Mouse (Mus musculus) lung, postnatal 4 days (tissue): ENCODE results near the gene Erich3.

Experiments used
- DNase-seq, 2 experiments: peaks; one replicate each; pipeline ENCODE4 v3.0.0; 2021

Erich3 gene

DNA sequence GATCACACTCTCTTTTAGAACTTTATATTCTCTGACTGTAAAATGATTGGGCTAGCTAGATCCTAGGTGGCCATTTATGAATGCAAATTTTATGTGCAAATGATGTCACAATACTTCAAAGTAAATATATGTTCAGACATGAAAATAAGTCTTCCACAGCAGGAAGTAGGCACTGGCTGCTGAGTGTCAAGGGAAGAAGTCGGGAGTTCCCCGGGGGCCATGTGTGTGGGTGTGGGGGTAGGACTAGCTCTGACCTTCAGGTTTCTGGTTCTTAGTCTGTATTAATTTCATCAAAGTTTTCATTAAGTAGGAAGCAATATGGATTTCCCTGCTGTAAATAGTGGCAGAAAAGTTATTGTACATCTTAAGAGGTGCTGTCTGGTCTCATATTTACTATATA lies 20.0 kb downstream of the Erich3 start:
- no peak for DNase-seq

DNA sequence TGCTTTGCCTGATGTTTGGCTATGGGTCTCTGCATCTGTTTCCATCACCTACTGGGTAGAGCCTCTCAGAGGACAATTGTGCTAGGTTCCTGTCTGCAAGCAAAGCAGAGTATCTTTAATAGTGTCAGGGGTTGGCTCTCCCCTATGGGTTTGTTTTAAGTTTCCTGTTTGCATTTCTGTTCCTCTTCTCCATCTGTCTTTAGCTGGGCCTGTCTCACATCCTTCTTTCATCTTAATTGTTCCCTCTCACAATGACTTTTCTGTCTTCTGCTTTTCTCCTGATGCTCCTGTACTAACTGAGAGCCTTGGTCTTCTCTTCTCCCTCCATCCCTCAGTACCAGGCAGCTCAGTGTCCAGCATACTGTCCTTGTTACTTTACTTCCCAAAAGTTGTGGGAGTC lies 26.6 kb downstream of the Erich3 start:
- DNase-seq, result no peak

DNA sequence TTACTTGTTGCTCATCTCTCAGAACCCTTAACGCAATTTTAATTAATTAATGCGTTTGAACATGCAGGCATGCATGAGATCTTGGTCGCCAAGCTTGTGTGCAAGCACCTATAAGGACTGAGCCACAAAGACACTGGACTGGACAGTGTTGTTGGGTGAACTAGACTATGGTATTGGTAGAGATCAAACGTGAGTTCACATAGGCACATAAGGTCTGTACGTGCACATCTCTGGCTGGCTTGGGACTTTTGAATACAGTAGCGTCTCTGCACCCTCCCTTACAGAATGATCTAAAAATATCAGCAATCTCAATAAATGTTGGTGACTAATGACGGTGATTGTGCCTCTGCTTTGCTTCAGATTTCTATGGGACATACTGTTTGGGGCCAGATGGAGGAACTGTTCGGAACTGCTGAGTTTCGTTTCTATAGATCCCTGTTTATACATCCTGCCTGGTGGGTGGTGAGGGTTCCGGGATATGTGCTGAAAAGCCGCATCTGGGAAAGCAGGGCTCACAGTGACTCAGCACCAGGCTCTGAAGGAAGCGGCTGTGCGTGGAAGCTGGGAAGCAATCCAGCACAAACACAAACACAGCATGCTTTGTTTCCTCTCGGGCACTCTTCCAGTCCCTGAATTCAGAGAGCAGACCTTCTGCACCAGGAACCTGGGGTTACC lies 28.4 kb downstream of the Erich3 start:
- DNase-seq, result peak; percentile 68 to 80

DNA sequence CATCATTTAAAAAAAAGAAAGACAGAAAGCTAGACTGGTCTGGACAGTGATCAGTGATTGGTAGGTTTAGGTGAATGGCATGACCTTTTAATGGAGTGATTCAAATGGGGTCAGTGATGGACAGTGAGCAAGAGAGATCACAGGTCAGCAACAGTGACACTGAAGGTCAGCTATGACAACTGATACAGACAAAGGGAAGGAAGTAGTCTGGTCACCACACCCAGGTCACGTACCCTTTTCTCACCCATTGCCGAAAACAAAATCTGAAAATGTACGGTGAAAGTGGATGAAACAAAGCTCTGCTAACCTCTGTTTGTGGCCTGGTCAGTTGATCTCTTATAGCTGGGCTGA lies 28.9 kb downstream of the Erich3 start:
- no peak for DNase-seq

DNA sequence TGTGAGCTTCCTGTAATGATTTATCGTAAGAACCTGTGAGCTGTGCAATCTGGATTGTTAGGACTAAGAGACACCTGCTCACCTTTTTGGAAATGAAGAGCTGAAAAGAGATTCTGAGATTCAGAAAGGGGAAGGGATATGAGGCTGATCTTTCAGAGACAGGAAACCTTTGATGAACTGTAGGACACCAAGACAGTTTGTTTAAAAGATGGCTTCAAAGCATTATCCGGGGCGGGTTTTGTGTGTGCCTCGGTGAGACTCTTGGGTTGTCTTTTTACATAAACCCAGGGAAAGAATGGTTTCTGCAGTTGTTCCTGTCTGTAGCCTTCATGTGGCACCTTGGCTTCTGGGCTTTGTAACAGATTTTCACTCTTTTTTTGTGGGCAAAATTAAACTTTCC lies 30.2 kb downstream of the Erich3 start:
- no peak for DNase-seq

DNA sequence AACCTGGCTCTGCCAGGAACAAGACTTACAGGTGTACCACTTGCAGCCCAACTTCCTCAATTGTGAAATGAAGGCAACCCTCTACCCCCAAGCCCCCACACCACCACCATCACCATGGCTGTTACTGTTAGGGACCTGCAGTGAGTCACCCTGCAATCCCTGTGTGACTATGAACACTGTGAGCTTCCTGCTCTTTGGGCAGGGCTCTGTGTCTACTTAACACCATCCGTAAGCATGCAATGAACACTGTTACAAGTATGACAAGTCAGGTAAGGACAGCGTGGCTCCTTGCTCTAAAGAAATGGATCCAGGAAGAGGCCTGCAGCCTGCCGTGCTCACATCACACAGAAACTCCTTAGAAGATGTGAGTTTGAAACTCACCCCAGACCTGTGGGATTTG lies 33.0 kb downstream of the Erich3 start:
- DNase-seq, result no peak

DNA sequence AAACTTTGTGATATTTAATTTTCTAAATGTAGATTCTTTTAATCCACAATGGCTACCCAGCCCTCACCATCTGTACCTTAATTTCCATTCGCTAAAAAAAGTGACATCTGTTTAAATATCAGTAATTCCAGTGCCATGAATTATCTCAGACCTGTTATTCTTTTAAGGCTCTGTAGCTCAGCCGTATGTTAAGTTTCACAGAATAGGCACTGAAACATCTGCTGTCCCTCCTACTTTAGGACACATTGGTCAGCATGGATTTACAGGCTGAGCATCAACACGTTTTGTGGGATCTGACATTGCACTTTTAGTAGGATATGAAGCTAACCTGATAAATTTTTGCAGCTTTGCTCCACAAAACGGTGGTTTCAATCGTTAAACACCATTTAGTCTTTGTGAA lies 35.2 kb downstream of the Erich3 start:
- no peak for DNase-seq

DNA sequence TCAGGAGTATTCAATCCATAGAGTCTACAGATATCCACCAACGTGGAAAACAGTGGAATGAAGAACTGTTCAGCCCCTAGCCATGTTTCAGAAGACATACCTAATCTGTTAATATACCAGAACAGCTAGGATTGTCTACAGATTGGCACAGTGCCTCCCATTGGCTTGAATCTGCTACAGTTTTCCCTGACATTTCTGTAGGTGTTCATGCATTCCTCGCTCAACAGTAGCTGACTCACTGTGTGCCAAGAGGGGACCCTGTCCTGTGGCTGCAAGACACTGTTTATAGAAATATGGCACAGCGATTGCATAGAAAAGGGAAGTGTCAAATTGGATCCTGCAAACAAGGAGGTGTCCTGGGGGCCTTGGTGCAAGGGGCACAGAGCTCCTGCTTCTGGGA lies 36.6 kb downstream of the Erich3 start:
- DNase-seq, result no peak

DNA sequence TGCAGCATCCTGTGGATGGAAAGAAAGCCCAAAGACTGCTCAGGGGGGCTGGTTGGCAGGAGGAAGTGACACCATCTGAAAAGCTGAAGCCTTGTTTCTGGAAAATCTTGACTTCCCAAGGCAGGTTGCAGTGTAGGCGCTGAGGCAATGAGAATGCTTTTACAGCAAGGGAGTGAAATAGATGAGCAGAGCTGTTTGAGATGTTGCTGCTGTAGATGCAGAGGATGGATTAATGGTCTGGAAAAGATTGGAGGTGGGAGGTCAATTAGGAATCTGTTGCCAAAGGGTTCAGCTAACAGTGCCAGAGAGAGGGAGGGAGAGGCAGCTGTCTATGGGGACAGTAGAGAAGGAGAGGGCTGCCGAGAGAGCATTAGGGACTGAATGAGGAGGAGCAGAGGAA lies 37.1 kb downstream of the Erich3 start:
- DNase-seq, result no peak

DNA sequence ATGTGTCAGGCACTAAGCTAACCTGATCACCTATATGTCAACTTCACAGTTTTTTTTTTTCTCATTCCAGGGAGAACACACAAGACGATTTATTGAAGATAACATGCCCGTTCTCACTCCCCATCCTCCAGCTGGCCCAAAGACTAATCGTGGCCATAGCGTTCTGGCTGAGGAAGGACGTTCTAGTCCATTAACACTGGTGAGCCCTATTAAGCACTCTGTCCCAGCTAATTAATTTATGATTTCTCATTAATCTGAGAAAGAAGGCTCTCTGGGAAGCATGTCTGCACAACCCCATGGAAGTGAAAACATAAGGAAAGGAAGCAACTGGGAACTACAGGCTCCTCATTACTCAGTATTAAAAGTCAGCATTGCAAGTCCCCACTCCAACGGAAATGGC lies 41.1 kb downstream of the Erich3 start:
- DNase-seq, result no peak

DNA sequence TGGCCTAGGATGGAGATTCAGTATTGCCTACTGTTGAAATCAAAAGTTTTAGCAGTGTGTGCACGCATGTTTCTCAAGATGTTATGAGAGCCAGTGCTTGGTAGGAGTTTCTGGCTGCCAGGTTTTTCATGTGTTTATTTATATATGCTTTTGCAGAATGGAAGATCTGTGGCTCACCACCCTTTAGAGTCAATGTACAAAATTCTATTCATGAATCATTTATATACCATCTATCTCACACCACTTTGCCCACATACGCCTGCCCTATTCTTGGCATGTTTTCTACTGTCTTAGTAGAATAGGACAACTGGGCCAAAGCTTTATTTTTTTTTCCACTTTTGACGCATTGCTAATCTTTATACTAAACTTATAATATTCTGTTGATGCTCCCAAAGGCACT lies 44.5 kb downstream of the Erich3 start:
- no peak for DNase-seq

DNA sequence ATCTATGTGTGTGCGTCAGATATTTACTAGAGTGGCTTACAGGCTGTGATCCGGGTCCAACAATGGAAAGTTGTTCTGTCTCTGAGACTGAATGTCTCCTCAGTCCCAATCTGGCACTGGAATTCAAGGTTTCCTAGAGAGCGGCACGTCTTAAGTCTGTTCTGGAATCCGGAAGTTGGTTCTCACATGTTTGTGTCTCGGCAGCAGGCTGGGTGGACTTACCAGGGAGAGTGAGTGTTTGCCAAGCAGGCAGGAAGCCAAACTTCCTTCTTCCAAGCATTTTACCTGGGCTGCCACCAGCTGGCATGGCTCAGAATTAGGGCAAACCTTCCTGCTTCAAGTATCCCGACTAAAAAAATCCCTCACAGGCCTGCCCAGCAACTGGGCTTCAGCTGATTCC lies 59.5 kb downstream of the Erich3 start:
- DNase-seq, result peak; percentile 67 to 77

DNA sequence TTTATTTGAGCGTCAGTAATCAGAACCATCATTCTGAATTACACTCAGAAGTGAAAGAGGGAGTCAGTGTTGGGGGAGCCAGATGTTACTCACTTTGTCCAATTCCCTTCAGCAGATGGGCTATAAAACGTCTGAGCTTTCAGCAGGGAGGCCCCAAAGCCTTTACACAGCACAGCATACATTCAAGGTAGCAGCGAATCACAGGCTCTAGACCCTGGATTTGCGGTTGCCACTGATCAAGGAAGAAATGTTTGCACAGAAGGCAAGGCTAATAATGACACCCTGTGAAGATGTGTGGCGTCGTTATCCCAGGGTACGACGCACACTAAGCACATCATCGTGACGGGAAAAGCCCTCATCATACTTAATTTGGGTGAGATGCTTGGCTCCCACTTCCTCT lies 67.8 kb downstream of the Erich3 start:
- no peak for DNase-seq

DNA sequence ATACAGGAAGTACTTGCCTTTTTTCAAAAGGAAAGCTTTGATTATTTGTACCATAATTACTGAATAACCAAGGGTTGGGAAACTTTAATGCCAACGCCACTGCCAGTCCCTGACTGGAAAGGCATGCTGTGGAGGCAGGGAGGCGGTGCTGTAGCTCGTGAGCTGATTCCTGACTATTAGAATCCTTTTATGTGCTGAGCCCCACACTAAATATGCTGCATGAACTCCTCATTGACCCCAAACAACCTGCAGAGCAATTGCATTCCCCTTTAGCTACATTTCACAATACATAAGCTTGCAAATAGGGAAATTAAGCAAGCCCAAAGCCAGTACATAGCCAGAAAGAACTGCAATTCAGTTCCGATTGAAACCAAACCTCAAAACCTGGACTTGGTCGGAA lies 77.8 kb downstream of the Erich3 start:
- no peak for DNase-seq

DNA sequence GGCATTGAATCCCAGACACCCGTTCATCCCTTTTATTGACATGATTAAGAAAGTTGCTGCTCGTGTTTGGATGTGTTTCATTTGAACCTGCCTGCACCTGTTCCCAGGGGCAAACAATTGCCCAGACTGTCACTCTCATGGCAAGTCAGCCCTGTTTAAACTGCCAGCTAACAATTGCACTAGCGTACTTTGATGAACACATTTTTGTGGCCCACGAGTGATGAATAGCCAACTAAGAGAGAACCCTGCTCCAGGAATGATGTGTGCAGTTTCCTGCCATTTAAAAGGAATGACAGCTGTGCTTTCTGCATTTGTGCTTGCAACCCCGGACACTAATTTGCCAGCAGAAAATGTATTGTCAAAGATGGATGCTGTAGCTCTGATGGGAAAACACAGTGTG lies 79.3 kb downstream of the Erich3 start:
- no peak for DNase-seq

DNA sequence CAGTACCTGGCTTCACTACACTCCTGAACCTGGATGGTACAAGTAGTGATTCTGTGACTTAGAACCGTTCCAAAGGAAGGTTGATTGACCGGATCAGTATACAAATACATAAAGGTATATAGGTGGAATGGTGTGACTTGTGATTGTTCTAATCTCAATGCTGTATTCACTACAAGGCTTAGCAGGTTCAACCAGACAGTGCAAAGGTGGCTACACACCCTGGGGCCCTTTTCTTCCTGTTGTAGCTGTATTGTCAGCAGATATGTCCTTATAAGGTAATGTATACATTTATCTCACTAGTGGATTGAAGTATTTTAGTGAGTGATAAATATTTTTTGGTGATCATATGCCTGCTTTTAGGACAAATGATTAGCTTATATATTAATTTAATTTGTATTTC lies 80.7 kb downstream of the Erich3 start:
- DNase-seq, result no peak

DNA sequence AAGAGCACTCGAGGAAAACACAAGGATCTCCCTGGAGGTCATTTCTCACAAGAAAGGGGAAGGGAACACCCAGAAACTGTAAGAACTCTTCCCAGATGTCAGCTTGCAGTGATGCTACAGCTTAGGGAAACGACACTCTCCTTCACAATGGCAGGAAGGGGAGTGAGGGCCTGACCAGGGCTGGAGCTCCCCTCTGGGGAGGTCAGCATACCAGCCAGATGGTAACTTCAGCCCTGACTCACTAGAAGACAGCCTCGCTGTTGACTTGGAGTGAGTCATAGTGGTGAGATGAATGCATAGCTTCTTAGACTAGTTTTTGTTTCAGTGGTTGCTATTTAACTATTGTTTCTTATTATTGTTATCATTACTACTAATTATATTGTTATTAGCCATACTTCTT lies 90.8 kb downstream of the Erich3 start:
- no peak for DNase-seq

DNA sequence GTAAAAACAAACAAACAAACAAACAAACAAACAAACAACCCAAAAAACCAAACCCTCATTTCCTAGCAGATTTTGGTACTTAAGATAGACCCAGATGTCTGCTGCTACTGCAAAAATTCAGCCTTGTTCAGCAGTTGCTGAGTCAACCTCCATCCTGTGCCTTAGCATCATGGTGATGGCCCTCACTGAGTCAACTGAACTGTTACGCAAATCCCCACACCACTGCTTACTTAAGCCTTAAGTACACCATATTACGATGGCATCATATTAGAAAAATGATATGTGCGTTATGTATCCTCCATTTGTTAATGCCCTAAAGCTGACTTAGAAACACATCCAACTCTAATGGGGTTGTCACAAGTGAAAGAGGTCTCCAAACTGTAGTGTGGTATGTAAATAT lies 91.6 kb downstream of the Erich3 start:
- DNase-seq, result no peak

DNA sequence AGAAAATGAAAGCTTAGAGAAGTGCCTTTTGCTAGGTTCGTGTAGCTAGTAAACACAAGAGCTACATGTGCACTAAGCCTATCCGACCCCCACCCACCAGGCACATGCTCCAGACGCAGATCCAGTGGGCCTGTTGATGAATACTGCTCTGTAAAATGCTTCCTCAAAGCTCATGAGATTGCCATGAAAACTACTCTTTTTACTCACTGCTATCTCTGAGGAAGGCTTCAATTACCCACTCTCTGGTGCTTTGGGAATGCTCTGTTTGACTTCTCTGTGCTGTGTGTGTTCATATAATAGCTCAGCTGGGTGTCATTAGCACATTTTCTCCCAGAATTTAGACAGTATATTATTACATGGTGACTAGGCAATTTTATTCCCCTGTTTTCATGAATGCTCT lies 94.4 kb downstream of the Erich3 start:
- DNase-seq, result no peak

DNA sequence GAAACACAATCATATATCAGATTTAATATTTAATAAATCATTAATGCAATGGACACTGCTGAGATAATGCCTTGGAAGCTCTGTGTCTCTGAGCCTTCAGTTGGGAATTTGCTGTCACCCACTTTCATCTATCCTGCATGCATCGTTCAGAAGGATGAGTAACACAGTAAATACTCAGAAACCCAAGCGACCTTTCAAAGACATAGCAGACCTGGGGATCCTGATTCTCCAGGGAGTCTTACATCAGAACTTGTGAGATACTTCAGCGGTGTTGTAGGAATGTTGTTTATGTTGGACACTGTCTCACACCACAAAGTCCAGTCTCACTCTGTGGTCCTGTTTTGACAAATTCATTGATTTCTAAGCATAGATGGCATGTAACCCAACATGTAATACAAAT lies 97.4 kb downstream of the Erich3 start:
- DNase-seq, result no peak

DNA sequence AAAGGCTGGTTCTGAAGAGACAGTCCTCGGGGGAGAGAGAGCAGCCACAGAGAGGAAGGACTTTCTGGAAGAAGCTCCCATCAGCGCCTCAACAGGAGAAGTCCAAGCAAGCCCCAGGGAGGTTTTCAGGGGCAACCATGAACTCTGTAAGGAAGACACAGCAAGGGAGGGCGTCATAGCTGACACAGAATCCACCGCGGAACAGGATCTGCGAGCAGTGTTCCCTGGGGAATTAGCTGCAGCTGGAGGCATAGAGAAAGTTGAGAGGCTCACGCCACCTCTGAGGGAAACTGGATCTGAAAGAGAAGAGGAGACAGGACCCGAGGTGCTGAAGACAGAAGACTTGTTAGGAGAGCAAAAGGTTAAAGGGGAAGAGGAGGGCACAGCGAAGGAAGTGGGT lies 99.7 kb downstream of the Erich3 start:
- no peak for DNase-seq

DNA sequence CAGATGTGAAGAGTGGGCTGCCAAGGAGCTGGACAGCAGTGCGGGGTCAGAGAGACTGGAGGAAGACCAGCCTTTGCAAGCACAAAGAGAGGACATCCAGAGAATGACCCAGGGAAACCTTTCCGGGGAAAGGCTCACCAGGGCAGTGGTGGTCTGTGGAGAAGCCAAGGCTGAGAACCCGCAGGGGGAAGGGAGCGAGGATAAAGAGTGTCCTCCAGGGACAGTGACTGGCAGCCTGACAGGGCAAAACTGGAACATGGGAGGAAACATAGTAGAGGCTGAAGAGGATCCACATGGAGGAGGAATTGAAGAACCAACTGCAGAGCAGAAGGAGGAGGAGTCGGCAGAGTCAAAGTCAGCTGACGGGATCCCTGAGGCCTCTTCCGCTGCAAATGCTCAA lies 100.5 kb downstream of the Erich3 start:
- DNase-seq, result no peak

DNA sequence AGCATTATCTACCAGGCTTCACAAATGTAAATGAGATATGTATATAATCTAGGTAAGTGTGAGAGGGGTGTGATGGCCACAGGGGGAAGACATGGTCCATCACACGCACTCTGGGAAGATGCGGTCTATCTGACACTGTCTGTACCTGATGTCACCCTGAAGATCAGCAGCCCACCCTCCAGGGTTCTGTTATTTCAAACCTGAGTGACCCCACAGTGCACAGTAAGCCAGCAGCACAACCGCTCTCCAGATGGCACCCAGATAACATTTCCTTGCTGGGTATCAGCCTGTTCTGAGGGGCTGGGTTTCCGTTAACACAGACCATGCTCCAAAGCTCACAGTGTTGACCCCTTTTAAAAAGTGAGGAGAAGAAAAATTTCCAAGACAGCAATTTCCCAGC lies 102.7 kb downstream of the Erich3 start:
- DNase-seq, result no peak

DNA sequence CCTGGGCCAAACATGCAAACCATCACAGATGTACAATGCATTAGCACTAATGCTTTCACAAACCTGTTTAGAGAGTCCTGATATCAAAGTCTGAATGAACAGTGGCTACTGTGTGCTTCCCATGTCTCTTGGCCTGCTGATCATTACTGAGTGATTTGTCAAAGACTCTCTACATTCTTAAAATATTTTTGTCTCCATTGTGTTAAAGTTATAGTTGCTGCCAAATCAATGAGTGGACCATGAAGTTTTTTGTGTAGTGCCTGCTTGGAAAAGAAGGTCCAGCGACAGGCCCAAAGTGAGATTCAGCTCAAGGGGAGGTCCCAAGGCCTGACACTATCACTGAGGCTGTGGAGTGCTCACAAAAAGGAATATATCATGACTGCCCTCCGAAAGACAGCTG lies 108.0 kb downstream of the Erich3 start:
- no peak for DNase-seq

DNA sequence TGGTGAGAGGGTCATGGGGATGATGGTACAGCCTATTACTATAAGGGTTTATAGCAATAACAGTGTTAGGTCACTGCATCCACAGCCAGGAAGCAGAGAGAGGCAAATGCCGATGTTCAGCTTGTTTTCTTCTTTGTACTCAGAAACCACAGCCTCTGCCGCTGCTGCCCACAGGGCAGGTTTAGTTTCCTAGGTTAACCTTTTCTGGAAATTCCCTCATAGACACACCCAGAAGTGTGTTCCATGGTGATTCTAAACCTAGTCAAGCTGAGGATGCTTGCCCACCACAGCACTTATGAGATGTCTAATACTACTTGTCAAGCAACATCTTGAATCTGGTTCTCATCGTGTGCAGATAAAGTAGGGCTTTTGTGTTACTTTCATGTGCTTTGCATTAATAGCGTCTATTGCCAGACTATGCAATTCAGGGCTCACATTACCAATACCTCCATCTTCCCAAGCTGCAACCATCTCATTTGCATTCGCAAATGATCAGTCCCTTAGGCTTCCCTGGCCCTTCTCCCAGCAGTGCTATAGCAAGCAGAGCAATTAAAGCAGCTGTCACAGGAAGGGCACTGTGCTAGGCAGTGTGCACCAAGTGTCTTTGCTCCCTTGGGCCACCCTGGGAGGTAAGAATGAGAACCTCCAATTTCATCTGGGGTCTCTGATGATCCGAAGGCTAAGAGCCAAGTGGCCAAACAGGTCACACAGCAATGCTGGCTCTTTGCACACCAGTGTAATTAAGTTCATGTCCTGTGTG lies 115.4 kb downstream of the Erich3 start:
- DNase-seq, result no peak
